Mouse (Mus musculus) megakaryocyte, embryonic 14.5 days (primary cell): ENCODE data around the gene Mef2b. TPM values are rescaled to one million over a fixed set of nuclear protein-coding genes. Genes with fewer than 3 reads are reported as not detected.
"Not testable (repeated sequence)": the region's sequence is repeated elsewhere in the genome, so short reads cannot be mapped to it uniquely, and the experiment has no call there.

Experiments used
- H3K27me3 ChIP-seq: replicated peaks from 2 replicates; pipeline ENCODE3; 2012; ENCODE audit warnings: inconsistent platforms
- H3K36me3 ChIP-seq: replicated peaks from 2 replicates; pipeline ENCODE3; 2012; ENCODE audit warnings: low read length, inconsistent platforms, mixed read lengths
- H3K4me1 ChIP-seq: 2 replicates; pipeline ENCODE4 v1.6.1; 2012; ENCODE audit warnings: inconsistent platforms
- H3K4me3 ChIP-seq: replicated peaks from 2 replicates; pipeline ENCODE3; 2012; ENCODE audit warnings: moderate library complexity, mild to moderate bottlenecking, inconsistent platforms
- H3K9me3 ChIP-seq: 2 replicates; pipeline ENCODE4 v1.6.1; 2012; ENCODE audit warnings: inconsistent platforms
- FLI1 ChIP-seq: IDR thresholded peaks from 2 replicates; pipeline ENCODE4 v1.6.1; 2012; ENCODE audit warnings: low read length, inconsistent platforms, mixed read lengths
- GATA1 ChIP-seq: IDR thresholded peaks from 3 replicates; pipeline ENCODE4 v1.6.1; 2012; ENCODE audit warnings: mixed read lengths, low read length, inconsistent platforms, borderline replicate concordance
- polyA plus RNA-seq: library from polyadenylated mRNA; stranded (reverse); fragments of >175 nt; gene quantifications from 2 replicates; pipeline ENCODE4 v1.2.3, GENCODE M21; 2012; ENCODE audit warnings: low replicate concordance; ENCODE audit not compliant: insufficient read depth

Gene Mef2b
- polyA plus RNA-seq, 1 experiment, result 1.9 TPM

GRCm38 (mm10) chr8:70215092-70215491 is 75.6 kb downstream of the Mef2b start:
- TF ChIP-seq FLI1 (no peak), GATA1 (no peak)
- peaks cover 3% of the 10 kb centered on the region for H3K27me3 ChIP-seq
- H3K9me3 ChIP-seq, result no peaks in the 10 kb centered on the region
- peaks cover 81% of the 10 kb centered on the region for H3K4me1 ChIP-seq
- no peak overlapping the region for H3K4me3 ChIP-seq
- H3K36me3 ChIP-seq, result peaks cover 10% of the 10 kb centered on the region

GRCm38 (mm10) chr8:70216161-70216560 is 76.7 kb downstream of the Mef2b start:
- not testable (repeated sequence) for H3K9me3 ChIP-seq, H3K27me3 ChIP-seq, H3K4me3 ChIP-seq
- H3K36me3 ChIP-seq, result peaks cover 20% of the 10 kb centered on the region
- peaks cover 76% of the 10 kb centered on the region for H3K4me1 ChIP-seq

- TF ChIP-seq FLI1 (no peak), GATA1 (no peak)
- Histone ChIP-seq H3K27me3 (peaks cover 3% of the 10 kb centered on the region), H3K4me3 (no peak overlapping the region), H3K4me1 (peaks cover 72% of the 10 kb centered on the region), H3K9me3 (no peaks in the 10 kb centered on the region), H3K36me3 (peaks cover 25% of the 10 kb centered on the region)
These were observed 77.1 kb downstream of the Mef2b start for GRCm38 (mm10) chr8:70216566-70216965.

Other genes with a start within 250 kb of the Mef2b start
- gene Tssk6, start 237.5 kb upstream of the Mef2b start, polyA plus RNA-seq, result 1.3 and 5.3 TPM in 2 replicates
- 31.7 and 195 TPM in 2 replicates for gene Ndufa13, start 237.2 kb upstream of the Mef2b start, polyA plus RNA-seq
- 4.7 and 13.7 TPM in 2 replicates for gene Yjefn3, start 237.0 kb upstream of the Mef2b start, polyA plus RNA-seq
- 83.9 and 88.5 TPM in 2 replicates for gene Gatad2a, start 143.3 kb upstream of the Mef2b start, polyA plus RNA-seq
- 6.5 and 11.5 TPM in 2 replicates for gene Mau2, start 97.0 kb upstream of the Mef2b start, polyA plus RNA-seq
- 38.9 and 42.3 TPM in 2 replicates for gene Sugp1, start 96.9 kb upstream of the Mef2b start, polyA plus RNA-seq
- 0.34 TPM in 1 of 2 replicates, not detected in the other for gene Tm6sf2, start 66.8 kb upstream of the Mef2b start, polyA plus RNA-seq
- not detected in 2 replicates for gene Hapln4, start 56.3 kb upstream of the Mef2b start, polyA plus RNA-seq
- gene Ncan, start 18.8 kb upstream of the Mef2b start, polyA plus RNA-seq, result not detected in 2 replicates
- gene Nr2c2ap, start 8.4 kb upstream of the Mef2b start, polyA plus RNA-seq, result 14.3 TPM in 1 of 2 replicates, not detected in the other
- gene Rfxank, start 557 bp upstream of the Mef2b start, polyA plus RNA-seq, result 8.9 and 18.5 TPM in 2 replicates
- 20.7 and 53.5 TPM in 2 replicates for gene Borcs8, start 212 bp upstream of the Mef2b start, polyA plus RNA-seq
- gene Tmem161a, start 32.6 kb downstream of the Mef2b start, polyA plus RNA-seq, result 63.2 and 162 TPM in 2 replicates
- gene Slc25a42, start 72.6 kb downstream of the Mef2b start, polyA plus RNA-seq, result 5.0 and 5.5 TPM in 2 replicates
- gene Sugp2, start 94.5 kb downstream of the Mef2b start, polyA plus RNA-seq, result 29.7 and 31.6 TPM in 2 replicates
- gene Armc6, start 94.8 kb downstream of the Mef2b start, polyA plus RNA-seq, result 22.2 and 27.8 TPM in 2 replicates
- 192 and 246 TPM in 2 replicates for gene Homer3, start 143.1 kb downstream of the Mef2b start, polyA plus RNA-seq
- 29.5 and 36.4 TPM in 2 replicates for gene Ddx49, start 162.8 kb downstream of the Mef2b start, polyA plus RNA-seq
- 335 and 566 TPM in 2 replicates for gene Cope, start 162.8 kb downstream of the Mef2b start, polyA plus RNA-seq
- gene Cers1, start 176.1 kb downstream of the Mef2b start, polyA plus RNA-seq, result 0.55 and 1.8 TPM in 2 replicates
- gene Gdf1, start 190.1 kb downstream of the Mef2b start, polyA plus RNA-seq, result 0.26 TPM in 1 of 2 replicates, not detected in the other
- 75.0 and 100 TPM in 2 replicates for gene Upf1, start 213.6 kb downstream of the Mef2b start, polyA plus RNA-seq
- 0.27 TPM in 1 of 2 replicates, not detected in the other for gene Comp, start 233.8 kb downstream of the Mef2b start, polyA plus RNA-seq